Mouse (Mus musculus) lung, postnatal 4 days (tissue): ENCODE data around the gene Sdf4.

Experiments used
- DNase-seq, 2 experiments: peaks; one replicate each; pipeline ENCODE4 v3.0.0; 2021

Gene Sdf4

DNA sequence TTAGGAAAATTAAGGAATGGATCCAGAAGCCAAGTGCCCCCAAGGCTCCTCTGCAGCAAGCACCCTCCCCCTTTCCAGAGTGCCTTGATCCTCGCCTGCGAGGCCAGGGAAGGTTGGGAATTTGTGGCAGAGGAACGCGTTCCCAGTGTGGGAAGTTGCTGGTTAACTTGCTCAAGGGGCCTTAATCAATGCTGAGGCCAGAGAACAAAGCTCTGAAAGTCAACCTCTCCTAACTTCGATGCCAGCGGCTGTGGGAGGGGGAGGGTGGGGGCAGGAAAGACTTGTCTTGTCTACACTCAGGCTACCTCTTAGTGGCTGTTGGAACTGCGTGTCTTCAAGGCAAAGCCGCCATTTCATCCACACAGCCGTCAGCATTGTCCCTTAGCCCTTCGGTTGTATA, 65.0 kb downstream of the Sdf4 start:
- no peak for DNase-seq

GRCm38 (mm10) chr4:156058826-156059225, 66.2 kb downstream of the Sdf4 start:
- peak in 1 of 2 experiments; percentile 14 for DNase-seq

DNA sequence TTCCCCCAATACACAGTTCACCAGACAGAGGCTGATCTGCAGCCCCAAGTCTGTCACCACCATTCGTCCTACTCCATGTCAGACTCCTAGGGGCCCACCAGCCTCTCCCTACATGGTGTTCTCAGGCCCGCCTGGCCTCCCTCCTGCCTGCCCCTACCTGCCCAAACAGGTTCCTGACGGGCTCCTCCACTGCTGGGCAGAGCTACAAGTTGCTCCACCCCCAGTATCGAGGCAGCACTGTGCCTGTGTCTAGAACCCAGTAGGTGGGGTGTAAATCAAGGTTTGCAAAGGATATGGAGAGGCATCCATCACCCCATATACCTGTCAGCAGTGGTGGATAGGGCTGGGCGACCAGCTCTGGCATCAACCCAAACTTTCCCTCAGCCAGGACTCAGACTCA, 66.6 kb downstream of the Sdf4 start, which contains the start of gene Ttll10:
Gene Ttll10, minus strand, starts transcription at position 154 of the 400 bp plus-strand sequence.
- peak; percentile 58 to 78 for DNase-seq

- peak; percentile 84 to 94 for DNase-seq
Measured at GRCm38 (mm10) chr4:156059713-156060112, 67.0 kb downstream of the Sdf4 start.
